Mouse (Mus musculus): Measurements from ENCODE around the gene Atp2a1.

- TF ChIP-seq CTCF (IDR thresholded peaks at IDR 0.05; ENCODE audit: low read depth, low read length) (no peak), POLR2A (IDR thresholded peaks at IDR 0.05; ENCODE audit: borderline replicate concordance, low read depth, low read length) (no peak)
Observed at GRCm38 (mm10) chr7:126417045-126417444, 45.9 kb downstream of the Atp2a1 start.
